Mouse (Mus musculus): ENCODE data around the gene Prph2. TPM values are rescaled to one million over a fixed set of nuclear protein-coding genes. Genes with fewer than 3 reads are reported as not detected.

The Prph2 gene
- total RNA-seq, 2 experiments from 2014 or later, result not detected

- DNase-seq, result peak; percentile 24
Observed at GRCm38 (mm10) chr17:46963186-46963585, 52.9 kb downstream of the Prph2 start.

GRCm38 (mm10) chr17:46966892-46967291, 56.6 kb downstream of the Prph2 start:
- DNase-seq, result no peak

DNA sequence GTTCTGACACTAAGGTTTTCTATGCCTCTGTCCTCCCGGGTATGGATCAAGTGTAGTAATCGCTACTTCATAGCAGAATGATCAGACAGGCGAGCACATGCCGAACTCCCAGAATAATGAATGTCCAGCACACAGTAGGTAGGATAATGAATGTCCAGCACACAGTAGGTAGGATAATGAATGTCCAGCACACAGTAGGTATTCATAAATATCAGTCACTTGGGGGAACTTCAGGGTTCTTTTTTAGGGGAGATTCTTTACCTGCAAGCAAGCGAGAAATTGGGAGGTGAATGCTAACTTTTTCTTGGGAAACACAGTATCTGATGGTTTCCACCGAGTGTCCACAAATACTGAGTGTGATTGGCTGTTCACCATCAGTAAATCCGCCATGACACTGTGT, 62.3 kb downstream of the Prph2 start:
- no peak for DNase-seq

Other genes with a start within 250 kb of the Prph2 start
- gene Rrp36, start 236.1 kb upstream of the Prph2 start, total RNA-seq (2021), result 10 to 100 TPM; 24.0 to 27.1 TPM
- 10 to 100 TPM; 88.1 to 90.3 TPM for gene Mea1, start 231.7 kb upstream of the Prph2 start, total RNA-seq (2021)
- 100 to 1,000 TPM in 1 of 2 experiments, 10 to 100 TPM in 1; 97.0 to 110 TPM for gene Klhdc3, start 229.5 kb upstream of the Prph2 start, total RNA-seq (2021)
- 10 to 100 TPM; 43.7 to 49.7 TPM for gene Ppp2r5d, start 205.3 kb upstream of the Prph2 start, total RNA-seq (2021)
- 10 to 100 TPM; 67.8 to 81.8 TPM for gene Pex6, start 199.0 kb upstream of the Prph2 start, total RNA-seq (2021)
- 10 to 100 TPM; 18.0 to 54.7 TPM for gene Gnmt, start 181.3 kb upstream of the Prph2 start, total RNA-seq (2021)
- gene Cnpy3, start 158.2 kb upstream of the Prph2 start, total RNA-seq (2021), result 10 to 100 TPM; 42.2 to 46.5 TPM
- not detected for gene Ptcra, start 146.7 kb upstream of the Prph2 start, total RNA-seq (2021)
- gene 2310039H08Rik, start 137.8 kb upstream of the Prph2 start, total RNA-seq (2021), result 10 to 100 TPM; 68.3 to 72.5 TPM
- gene Rpl7l1, start 127.8 kb upstream of the Prph2 start, total RNA-seq (2021), result 10 to 100 TPM; 84.3 to 99.2 TPM
- 10 to 100 TPM; 15.2 to 19.0 TPM for gene Bicral, start 52.0 kb upstream of the Prph2 start, total RNA-seq (2021)
- 10 to 100 TPM; 21.6 to 23.3 TPM for gene Tbcc, start 19.8 kb upstream of the Prph2 start, total RNA-seq (2021)
- gene Ubr2, start 100.1 kb downstream of the Prph2 start, total RNA-seq (2021), result 10 to 100 TPM; 55.9 to 63.7 TPM